Mouse (Mus musculus) liver, adult (tissue): ENCODE measurements around the gene Cryga.

Experiments used
- GATA4 ChIP-seq: IDR thresholded peaks from 2 replicates; pipeline ENCODE4 v1.6.1; 2014; ENCODE audit warnings: mild to moderate bottlenecking, low read length; ENCODE audit not compliant: insufficient replicate concordance

Gene Cryga

GRCm38 (mm10) chr1:65103273-65103672, at the start of gene Cryga:
TSS of gene Cryga (minus strand) at chr1:65103373.
- TF ChIP-seq GATA4 = no peak

DNA sequence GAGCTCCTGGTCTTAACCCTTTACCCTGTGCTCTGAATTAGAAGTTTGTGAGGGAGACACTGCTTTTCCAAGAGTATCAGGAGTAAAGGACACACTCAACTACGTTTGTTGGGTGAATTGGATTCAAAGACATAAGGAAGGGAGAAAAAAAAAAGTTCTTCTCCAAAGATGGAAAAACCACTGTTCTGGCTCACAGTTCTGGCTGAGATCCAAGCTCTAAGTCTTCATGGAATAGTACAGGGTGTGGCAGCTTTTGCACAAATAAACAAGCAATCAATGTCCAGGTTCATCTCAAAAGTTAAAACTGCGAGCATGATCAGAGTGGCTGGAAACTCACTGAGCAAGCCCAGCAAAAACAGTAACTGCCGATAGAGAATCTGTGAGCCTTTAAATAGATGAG, 44.8 kb upstream of the Cryga start:
- no peak for TF ChIP-seq GATA4

GRCm38 (mm10) chr1:65147326-65147725, 44.2 kb upstream of the Cryga start:
- no peak for TF ChIP-seq GATA4

- TF ChIP-seq GATA4 = no peak
Measured at GRCm38 (mm10) chr1:65146601-65147000, 43.4 kb upstream of the Cryga start.

DNA sequence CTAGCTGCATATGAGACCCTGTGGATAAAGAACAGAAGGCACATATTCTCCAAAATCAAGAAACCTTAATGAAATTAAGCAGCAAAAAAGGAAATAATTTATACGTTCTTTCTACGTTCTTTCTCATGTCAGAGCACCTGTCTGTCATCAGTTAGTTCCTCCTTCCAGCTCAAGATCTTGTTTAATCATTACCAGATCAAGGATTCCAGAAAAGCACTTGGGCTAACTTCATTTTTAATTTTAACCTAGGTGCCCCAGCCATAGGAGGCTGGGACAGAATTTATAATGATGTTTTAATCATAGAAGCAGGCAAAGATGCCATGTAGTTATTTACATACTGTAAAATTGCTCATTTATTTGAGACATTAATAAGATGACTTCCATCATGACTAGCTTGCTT, 41.6 kb upstream of the Cryga start:
- no peak for TF ChIP-seq GATA4

GRCm38 (mm10) chr1:65137560-65137959, 34.4 kb upstream of the Cryga start:
- no peak for TF ChIP-seq GATA4

- no peak for TF ChIP-seq GATA4
Measured at GRCm38 (mm10) chr1:65132833-65133232, 29.7 kb upstream of the Cryga start.

GRCm38 (mm10) chr1:65131671-65132070, 28.5 kb upstream of the Cryga start:
- no peak for TF ChIP-seq GATA4

GRCm38 (mm10) chr1:65130226-65130625, 27.1 kb upstream of the Cryga start:
- no peak for TF ChIP-seq GATA4

- no peak for TF ChIP-seq GATA4
Measured at GRCm38 (mm10) chr1:65129634-65130180, 26.5 kb upstream of the Cryga start.

- no peak for TF ChIP-seq GATA4
Measured at GRCm38 (mm10) chr1:65122574-65123372, 19.6 kb upstream of the Cryga start, which contains the start of gene D630023F18Rik. TSS of gene D630023F18Rik (minus strand) at chr1:65123214.

GRCm38 (mm10) chr1:65119438-65119837, 16.3 kb upstream of the Cryga start, which contains the start of gene Gm28845:
TSS of gene Gm28845 (minus strand) at chr1:65119558.
- TF ChIP-seq GATA4 = no peak

DNA sequence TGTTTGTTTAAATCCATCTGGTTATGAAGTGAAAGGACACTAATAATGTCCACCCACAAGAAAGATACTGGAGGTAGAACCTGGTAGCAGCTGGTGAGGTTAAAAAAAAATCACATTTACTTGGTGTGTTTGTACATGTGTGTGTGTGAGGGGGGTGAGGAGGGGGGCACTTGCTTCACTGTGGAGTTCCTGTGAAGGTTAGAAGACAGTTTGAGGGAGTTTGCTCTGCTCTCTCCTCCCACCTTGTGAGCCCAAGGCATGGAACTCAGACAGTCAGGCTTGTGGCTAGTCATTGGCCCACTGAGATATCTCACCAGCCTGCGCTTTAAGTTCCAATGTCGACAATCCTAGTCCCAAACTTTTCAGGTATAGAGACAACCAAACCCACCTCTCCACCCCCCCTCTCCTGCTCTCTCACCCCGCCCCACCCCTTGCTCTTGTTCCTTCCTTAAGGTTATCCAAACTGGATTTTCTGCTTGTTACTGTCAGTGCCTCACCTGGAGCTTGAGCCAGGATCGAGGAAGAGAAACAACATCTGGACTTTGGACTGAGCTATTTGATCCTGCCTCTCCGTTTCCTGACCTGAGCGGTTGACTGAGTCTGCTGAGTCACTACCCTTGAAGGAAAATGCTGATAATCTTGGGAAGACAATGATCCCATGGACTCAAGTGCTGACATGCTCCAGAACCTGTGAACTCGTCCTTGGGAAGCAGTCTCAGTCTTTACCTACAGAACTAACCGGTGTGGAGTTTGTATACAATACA, 15.2 kb upstream of the Cryga start:
- no peak for TF ChIP-seq GATA4

DNA sequence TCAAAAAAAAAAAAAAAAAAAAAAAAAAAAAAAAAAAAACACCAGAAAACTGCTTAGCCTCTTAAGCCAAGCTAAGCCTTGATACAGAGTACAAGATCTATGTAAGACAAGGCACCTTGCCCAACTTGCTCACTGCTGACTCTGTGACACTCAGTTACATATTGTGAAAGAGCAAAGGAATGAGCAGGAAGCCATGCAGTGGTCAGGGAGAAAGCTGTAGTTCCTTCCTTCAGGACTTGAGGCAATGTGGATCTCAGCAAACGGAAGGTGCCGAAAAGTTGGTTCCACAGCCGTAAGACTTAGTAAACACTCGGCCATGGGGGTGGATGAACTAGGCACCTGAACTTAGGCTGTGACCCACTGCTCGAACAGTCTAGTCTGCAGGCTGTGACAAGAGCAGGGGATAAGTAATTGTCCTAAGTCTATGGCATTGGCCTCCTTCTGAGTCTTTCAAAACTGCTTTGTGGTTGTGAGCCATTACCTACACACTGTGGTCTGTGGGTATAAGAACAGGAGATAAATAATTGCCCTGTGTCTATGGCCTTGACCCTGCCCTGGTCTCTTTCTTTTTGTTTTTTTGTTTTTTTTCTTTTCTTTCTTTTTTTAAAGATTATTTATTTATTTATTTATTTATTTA, 10.5 kb upstream of the Cryga start:
- no peak for TF ChIP-seq GATA4

GRCm38 (mm10) chr1:65112807-65113196, 9.6 kb upstream of the Cryga start:
- TF ChIP-seq GATA4 = no peak

DNA sequence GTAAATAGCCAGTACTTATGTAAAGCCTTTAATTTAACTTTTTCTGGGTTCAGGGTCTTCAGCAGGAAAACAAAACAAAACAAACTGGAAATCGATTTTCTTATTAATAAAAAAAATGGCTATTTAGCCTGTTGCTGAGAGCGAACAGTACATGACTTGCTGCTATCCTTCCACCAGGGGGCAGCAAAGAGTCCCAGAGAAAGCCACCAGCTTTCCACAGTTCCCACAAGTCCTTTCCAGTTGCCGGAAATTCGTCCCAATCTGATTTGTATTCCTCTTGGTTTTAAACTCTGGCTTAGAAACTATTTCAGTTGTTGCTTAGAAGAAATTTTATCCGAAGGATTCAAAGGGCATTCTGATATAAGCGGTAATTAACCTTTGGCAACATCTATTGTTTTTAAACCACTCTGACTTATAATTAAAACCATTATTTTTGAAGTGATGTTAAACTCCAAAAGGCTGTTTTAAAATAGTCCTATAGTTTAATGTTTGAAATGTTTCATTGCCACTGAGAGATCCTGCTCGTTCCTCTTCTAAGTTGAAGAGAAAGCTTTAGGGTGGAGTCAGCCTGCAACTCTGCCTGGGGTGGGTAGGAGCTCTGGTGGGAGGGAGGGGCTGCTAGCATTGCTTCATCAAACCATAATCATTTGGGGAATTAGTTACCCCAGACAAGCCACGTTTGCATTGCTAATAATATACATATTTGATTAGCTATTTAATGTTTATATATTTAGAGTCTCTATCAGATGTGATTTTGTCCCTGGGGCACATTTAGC, 9.0 kb upstream of the Cryga start:
- no peak for TF ChIP-seq GATA4
